Mouse (Mus musculus) Patski (cell line): Measurements from ENCODE around the gene Noto. TPM values are rescaled to one million over a fixed set of nuclear protein-coding genes. Genes with fewer than 3 reads are reported as not detected.

Experiments
- ATAC-seq: fragments of 100-300 bp; one replicate; pipeline ENCODE4 v1.8.0; 2021
- CTCF ChIA-PET: fragments of 350-600 bp; sonication (Branson Sonifier 250); formaldehyde crosslinking; loops from one replicate; lab custom pipeline; 2022; ENCODE audit warnings: inconsistent platforms; lab: Charles Lee
- POLR2A ChIA-PET: fragments of 350-600 bp; sonication (Branson Sonifier 250); formaldehyde crosslinking; loops from one replicate; lab custom pipeline; 2022; ENCODE audit warnings: antibody characterized with exemption, inconsistent platforms; lab: Charles Lee
- DNase-seq: peaks from one replicate; pipeline ENCODE4 v3.0.0-alpha.2; 2011; ENCODE audit warnings: low read depth, low spot score
- H3K27me3 ChIP-seq: fragments of 371-371 bp; one replicate; pipeline ENCODE4 v1.5.1; 2021
- CTCF ChIP-seq: fragments of 100-300 bp; IDR thresholded peaks from one replicate; pipeline ENCODE4 v1.5.1; 2021
- in situ Hi-C: fragments of 300-500 bp; cut with MboI; formaldehyde crosslinking; loops from 3 replicates; pipeline ENCODE4 v1.11.1; 2018; ENCODE audit warnings: low pct_unique_long_range_greater_than_20kb, mixed read lengths
- polyA plus RNA-seq: library from polyadenylated mRNA; unstranded; gene quantifications from one replicate; pipeline ENCODE4 v1.2.3, GENCODE M21; 2021

The Noto gene
- polyA plus RNA-seq, 1 experiment from 2014 or later: not detected

DNA sequence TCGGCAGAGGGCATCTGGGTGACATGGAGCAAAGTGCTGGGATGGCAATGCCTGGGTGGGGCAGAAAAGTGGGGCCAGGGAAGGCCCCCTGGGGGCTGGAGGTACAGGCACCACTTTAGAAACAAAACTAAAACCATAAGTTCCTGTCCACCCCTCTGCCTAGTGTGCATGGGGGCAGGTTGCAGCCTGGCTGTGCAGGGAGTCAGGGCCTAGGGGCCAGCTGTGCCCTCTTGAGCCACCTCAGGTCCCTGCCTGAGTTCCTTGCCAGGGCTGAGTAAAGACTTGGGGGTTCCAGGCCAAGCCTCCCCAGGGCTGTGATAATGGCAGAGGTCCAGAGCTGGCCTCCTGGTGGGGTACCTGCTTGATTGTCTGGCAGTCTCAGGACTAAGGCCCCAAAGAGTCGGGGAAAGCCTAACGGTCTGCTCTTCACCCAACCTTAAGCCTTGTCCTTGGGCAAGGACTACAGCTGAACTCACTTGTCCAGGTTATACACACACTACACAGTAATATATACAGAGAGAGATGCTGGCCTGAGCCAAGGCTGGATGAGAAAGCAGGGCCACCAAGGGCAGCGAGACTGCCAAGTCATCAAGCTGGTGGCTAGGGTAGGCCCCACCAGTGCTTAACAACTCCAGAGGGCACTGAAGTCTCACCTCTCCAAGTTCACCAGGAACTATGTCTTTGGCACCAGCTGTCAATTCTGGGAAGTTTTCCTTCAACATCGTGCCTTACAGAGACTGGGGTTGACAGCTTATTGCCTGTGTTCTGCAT lies 46.2 kb downstream of the Noto start:
- ATAC-seq (no peak), DNase-seq (no peak)
- CTCF ChIA-PET: interaction anchor here (0.8 to 1.3 kb wide), 2 partner anchors 7 to 10 kb away, joined by 3 read pairs; no protein-coding TSS in a partner anchor
- POLR2A ChIA-PET: interaction anchor here (0.8 to 3.1 kb wide), 2 partner anchors 18 kb away, joined by 3 to 13 read pairs; partner anchors contain the start of genes Cct7 and Pradc1
- H3K27me3 ChIP-seq: no peaks in the 10 kb centered on the region
- in situ Hi-C loops: no loop called here
- TF ChIP-seq CTCF: no peak

DNA sequence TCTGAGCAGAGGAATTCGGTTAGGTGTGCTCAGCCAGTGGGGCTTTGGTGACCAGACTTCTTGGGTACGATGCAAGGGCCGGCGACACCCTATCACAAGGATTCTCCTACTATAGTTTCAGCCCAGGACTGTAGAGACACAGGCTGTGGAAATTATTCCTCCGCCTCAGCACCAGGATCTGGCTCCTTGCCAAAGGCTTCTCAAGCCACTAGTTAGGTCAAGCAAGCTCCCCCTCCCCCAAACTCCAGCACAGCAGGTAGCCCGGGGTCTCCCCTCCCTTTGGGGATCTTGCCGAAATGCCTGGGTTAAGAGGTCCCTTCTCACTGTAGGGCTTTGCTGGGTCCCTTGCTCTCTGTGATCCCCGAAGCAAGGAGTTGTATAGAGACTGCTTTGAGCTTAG lies 48.3 kb downstream of the Noto start:
- in situ Hi-C loops: no loop called here
- CTCF ChIA-PET: no interaction called here
- no peak for ATAC-seq
- POLR2A ChIA-PET: interaction anchor here (1.3 kb wide), 1 partner anchor 16 kb away, joined by 3 read pairs; no protein-coding TSS in a partner anchor
- no peak for DNase-seq
- TF ChIP-seq CTCF: no peak
- H3K27me3 ChIP-seq: no peaks in the 10 kb centered on the region

- TF ChIP-seq CTCF: no peak
Observed at GRCm38 (mm10) chr6:85472542-85472941, 48.9 kb downstream of the Noto start.

DNA sequence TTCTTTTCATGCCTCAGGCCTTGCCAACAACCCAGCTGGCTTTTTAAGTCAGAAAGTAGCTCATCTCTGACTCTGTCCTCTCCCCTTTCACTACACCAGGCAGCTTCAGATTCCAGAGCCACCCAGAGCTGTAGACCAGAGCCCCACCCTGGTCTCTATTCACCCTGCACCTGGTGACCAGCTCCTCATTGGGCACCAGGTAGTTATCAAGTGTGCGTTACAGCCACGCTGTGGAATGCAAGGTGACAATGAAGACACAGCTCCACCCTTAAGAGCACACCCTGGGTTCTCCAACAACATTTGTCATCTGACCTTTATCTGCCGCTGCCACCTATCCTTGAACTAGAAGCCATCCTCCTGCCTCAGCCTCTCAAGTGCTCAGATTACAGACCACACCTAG lies 51.9 kb downstream of the Noto start:
- peaks cover 22% of the 10 kb centered on the region for H3K27me3 ChIP-seq
- in situ Hi-C loops: no loop called here

More at GRCm38 (mm10) chr6:85472542-85472941, 48.9 kb downstream of the Noto start:
- ATAC-seq (no peak), DNase-seq (no peak)
- ChIA-PET POLR2A (interaction anchor here (1.3 kb wide), 1 partner anchor 15 kb away, joined by 3 read pairs; no protein-coding TSS in a partner anchor), CTCF (no interaction called here)
- in situ Hi-C loops: no loop called here
- H3K27me3 ChIP-seq: no peaks in the 10 kb centered on the region

GRCm38 (mm10) chr6:85477366-85477917 lies 53.8 kb downstream of the Noto start:
- CTCF ChIA-PET: interaction anchor here (1.2 to 2.0 kb wide), 2 partner anchors 8 to 10 kb away, joined by 3 to 5 read pairs; no protein-coding TSS in a partner anchor
- peaks cover 22% of the 10 kb centered on the region for H3K27me3 ChIP-seq
- ATAC-seq: no peak
- in situ Hi-C loops: no loop called here
- POLR2A ChIA-PET: no interaction called here
- DNase-seq: no peak
- no peak for TF ChIP-seq CTCF

More for the DNA sequence above, 51.9 kb downstream of the Noto start:
- ChIA-PET POLR2A (interaction anchor here (1.0 kb wide), 1 partner anchor 46 kb away, joined by 3 read pairs; no protein-coding TSS in a partner anchor), CTCF (interaction anchor here (0.9 to 2.0 kb wide), 3 partner anchors 8 to 10 kb away, joined by 3 to 5 read pairs (median 4); no protein-coding TSS in a partner anchor)
- no peak for ATAC-seq
- TF ChIP-seq CTCF: no peak
- no peak for DNase-seq

GRCm38 (mm10) chr6:85478416-85478815 lies 54.7 kb downstream of the Noto start:
- in situ Hi-C loops: no loop called here
- ATAC-seq (no peak), DNase-seq (no peak)
- TF ChIP-seq CTCF: no peak
- POLR2A ChIA-PET: no interaction called here
- H3K27me3 ChIP-seq: peaks cover 26% of the 10 kb centered on the region
- CTCF ChIA-PET: no interaction called here

Other genes starting within 250 kb of the Noto start
- gene Emx1, start 236.4 kb upstream of the Noto start, polyA plus RNA-seq: not detected
- gene Sfxn5, start 90.5 kb upstream of the Noto start, polyA plus RNA-seq: 10.9 TPM
- 151 TPM for gene Rab11fip5, start 49.3 kb upstream of the Noto start, polyA plus RNA-seq
- 51.8 TPM for gene Smyd5, start 8.1 kb downstream of the Noto start, polyA plus RNA-seq
- 397 TPM for gene Cct7, start 27.6 kb downstream of the Noto start, polyA plus RNA-seq
- gene Pradc1, start 28.1 kb downstream of the Noto start, polyA plus RNA-seq: 14.6 TPM
- gene Fbxo41, start 79.1 kb downstream of the Noto start, polyA plus RNA-seq: 0.06 TPM
- not detected for gene Egr4, start 89.7 kb downstream of the Noto start, polyA plus RNA-seq
- gene Alms1, start 163.6 kb downstream of the Noto start, polyA plus RNA-seq: 5.4 TPM